Mouse (Mus musculus) lung, postnatal 0 days (tissue): ENCODE data around the gene Arsk.

Experiments used
- CTCF ChIP-seq: IDR thresholded peaks from 2 replicates; pipeline ENCODE4 v1.5.1; 2016; ENCODE audit warnings: antibody characterized with exemption, mild to moderate bottlenecking
- EP300 ChIP-seq: IDR thresholded peaks from 2 replicates; pipeline ENCODE4 v1.6.1; 2016; ENCODE audit warnings: antibody characterized with exemption, mild to moderate bottlenecking, control low read depth

- no peak for TF ChIP-seq EP300
- TF ChIP-seq CTCF = no peak
These were observed 53.5 kb downstream of the Arsk start for GRCm38 (mm10) chr13:76044971-76045370.
